In the genomic region with DNA sequence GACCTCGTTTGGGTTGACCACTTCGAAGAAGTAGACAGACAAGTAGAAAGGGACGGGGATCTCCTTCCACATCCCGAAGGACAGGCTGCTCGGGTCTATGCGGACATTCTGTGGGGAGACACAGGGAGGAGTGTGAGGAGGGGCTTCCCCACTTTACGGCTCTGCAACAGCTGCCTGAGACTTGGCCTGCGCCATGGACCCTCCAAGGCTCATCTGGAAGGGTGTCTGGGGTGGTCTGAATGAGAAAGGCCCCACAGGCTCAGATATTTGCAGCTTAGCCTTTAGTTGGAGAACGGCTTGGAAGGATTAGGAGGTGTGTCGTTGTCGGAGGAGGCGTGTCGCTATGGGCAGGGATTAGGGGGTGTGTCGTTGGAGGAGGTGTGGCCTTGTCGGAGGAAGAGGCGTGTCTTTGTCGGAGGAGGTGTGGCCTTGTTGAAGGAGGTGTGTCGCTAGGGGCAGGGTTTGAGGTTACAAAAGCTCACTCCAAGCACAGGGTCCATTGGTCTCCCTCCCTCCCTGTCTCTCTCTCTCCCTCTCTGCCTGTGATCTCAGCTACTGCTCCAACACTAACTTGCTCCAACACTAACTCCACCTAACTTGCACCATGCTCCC, we compare ENCODE assay signal across 8 mouse cellular contexts. TPM values are rescaled to one million over a fixed set of nuclear protein-coding genes. Genes with fewer than 3 reads are reported as not detected.
DNase-seq lines count a peak whose midpoint lies in the region; ATAC-seq lines count a peak whose summit lies in the region.

No protein-coding gene starts in this region.

- 26% methylated on average over 18 of the region's 18 CpGs for WGBS in embryonic facial prominence, embryonic 15.5 days

- no peaks in the 10 kb centered on the region for H3K9me3 ChIP-seq in embryonic facial prominence, embryonic 15.5 days (replicated peaks)

- ATAC-seq in embryonic facial prominence, embryonic 15.5 days (ENCODE audit: insufficient number of reproducible peaks, low FRiP score, low TSS enrichment, low read depth) = peak; percentile 31; the same call in 1 of the 2 replicates

- H3K4me3 ChIP-seq in embryonic facial prominence, embryonic 15.5 days (replicated peaks) = no peak overlapping the region

- H3K27ac ChIP-seq in embryonic facial prominence, embryonic 15.5 days (replicated peaks) = no peak overlapping the region

- H3K4me2 ChIP-seq in embryonic facial prominence, embryonic 15.5 days (replicated peaks) = 0 out of 2 replicates have a peak overlapping the region, but pooled peaks have one; percentile 4

- peaks cover 26% of the 10 kb centered on the region for H3K36me3 ChIP-seq in embryonic facial prominence, embryonic 15.5 days

- peak; percentile 74 for DNase-seq in adrenal gland, adult 2 months
- DNase-seq in adrenal gland, postnatal 25 days = no peak
- DNase-seq in kidney, adult 8-10 months = peak; percentile 26 to 37
- peak; percentile 71 for DNase-seq in lung, postnatal 10 days
- peak; percentile 71 for DNase-seq in testis, postnatal 10 days (ENCODE audit: low spot score)
- no peak for DNase-seq in urinary bladder, postnatal 4 days (ENCODE audit: low spot score in 2 of 2)
- DNase-seq in layer of hippocampus, postnatal 25 days (ENCODE audit: extremely low spot score in 1 of 2, low spot score in 1 of 2) = no peak

- H3K4me1 ChIP-seq in embryonic facial prominence, embryonic 15.5 days = peaks cover 21% of the 10 kb centered on the region

- no peaks in the 10 kb centered on the region for H3K27me3 ChIP-seq in embryonic facial prominence, embryonic 15.5 days

- no peak overlapping the region for H3K9ac ChIP-seq in embryonic facial prominence, embryonic 15.5 days

RNA-seq across cellular contexts. Expression of gene Scarb1, which starts 36.5 kb away (rescaled TPM):
- 1,000 to 10,000 TPM; 2,436 to 2,553 TPM for total RNA-seq in adrenal gland, adult 2 months (2021)
- polyA plus RNA-seq in adrenal gland, adult 2 months (2012; rRNA removed) = 2,348 and 2,822 TPM in 2 replicates
- 1,988 and 2,596 TPM in 2 replicates for total RNA-seq in adrenal gland, postnatal 25 days (2021)
- 61.0 and 64.7 TPM in 2 replicates for polyA plus RNA-seq in embryonic facial prominence, embryonic 15.5 days (2015; fragmentation: Nextera tagmentation; extraction: Ambion mirVana)
- 10 to 100 TPM; 34.5 to 41.6 TPM for total RNA-seq in layer of hippocampus, postnatal 25 days (2021)

Comparison
In these comparisons a context has a peak if more than half of its experiments do, and no peak if none do; other contexts are left out.
1. DNase-seq: peak in adrenal gland, adult 2 months (single experiment), kidney, adult 8-10 months (2 of 2), lung, postnatal 10 days (single experiment) and testis, postnatal 10 days (single experiment); none in adrenal gland, postnatal 25 days (single experiment), urinary bladder, postnatal 4 days (0 of 2) and layer of hippocampus, postnatal 25 days (0 of 2).
2. RNA of gene Scarb1, which starts 36.5 kb away (total RNA-seq): 2,436 to 2,553 TPM in adrenal gland, adult 2 months and 1,988 to 2,596 TPM in adrenal gland, postnatal 25 days; 34.5 to 41.6 TPM in layer of hippocampus, postnatal 25 days; every median in the first group is over 10 times any median in the second.